Mouse (Mus musculus): ENCODE measurements around the gene Gcm1.

Gcm1 gene

DNA sequence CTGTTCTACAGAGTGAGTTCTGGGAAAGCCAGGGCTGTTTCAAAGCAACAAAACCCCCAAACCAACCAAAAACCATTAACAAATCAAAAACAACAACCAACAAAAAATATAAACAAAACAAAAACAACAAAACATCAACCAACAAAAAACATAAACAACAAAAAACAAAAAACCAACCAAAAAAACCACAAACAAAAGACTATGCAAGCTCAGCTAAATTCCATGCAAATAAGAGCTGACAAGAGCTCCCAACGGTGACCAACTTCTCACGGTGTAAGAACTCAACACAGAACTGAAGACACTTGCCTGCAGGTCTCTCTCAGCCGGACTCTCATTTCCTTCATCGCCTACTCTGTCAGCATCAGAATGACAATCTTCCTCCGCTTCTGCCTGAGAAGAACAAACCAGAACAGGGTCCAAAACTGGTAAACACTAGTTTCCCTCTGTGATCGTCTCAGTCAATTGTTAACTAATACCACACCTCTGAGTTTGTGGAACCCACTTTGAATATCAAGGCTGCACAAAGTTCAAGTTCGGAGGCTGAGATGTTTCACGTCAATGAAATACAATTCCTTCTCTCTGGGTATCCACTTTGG is 52.3 kb downstream of the Gcm1 start:
- no peak for DNase-seq

GRCm38 (mm10) chr9:78104973-78105372 is 53.2 kb downstream of the Gcm1 start:
- DNase-seq, result no peak

DNA sequence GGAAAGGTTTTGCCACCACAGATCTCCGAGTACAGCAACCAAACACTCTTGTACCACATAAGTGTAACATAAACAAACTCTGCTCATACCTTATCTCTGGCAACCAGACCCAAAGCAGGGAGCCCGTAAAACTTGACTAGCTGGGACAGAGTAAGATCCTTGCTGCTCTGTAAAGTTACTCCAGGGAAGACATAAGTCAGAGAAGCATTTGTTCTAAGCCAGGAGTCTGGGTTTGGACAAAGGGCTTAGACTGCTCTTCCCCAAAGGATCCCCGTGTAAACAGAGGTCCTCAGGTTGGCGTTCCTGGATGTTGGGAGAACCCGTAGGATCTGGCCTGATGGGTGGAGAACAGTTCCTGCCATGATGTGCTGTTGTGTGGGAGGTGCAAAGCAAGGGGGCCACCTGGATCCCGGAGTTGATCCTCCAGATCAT is 53.8 kb downstream of the Gcm1 start:
- no peak for DNase-seq

DNA sequence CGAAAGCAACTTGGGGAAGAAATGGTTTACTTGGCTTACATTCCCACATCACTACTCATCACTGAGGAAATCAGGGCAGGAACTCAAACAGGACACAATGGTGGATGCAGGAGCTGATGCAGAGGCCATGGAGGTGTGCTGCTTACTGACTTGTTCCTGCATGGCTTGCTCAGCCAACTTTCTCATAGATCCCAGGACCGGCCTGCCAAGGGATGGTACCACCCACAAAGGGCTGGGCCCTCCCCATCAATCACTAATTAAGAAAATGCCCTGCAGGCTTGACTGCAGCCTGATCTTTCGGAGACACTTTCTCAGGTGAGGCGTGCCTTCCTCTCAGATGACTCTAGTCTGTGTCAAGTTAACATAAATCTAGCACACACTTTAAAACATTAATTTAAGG is 55.1 kb downstream of the Gcm1 start:
- no peak for DNase-seq

GRCm38 (mm10) chr9:78107582-78107911 is 55.8 kb downstream of the Gcm1 start:
- DNase-seq, result no peak

DNA sequence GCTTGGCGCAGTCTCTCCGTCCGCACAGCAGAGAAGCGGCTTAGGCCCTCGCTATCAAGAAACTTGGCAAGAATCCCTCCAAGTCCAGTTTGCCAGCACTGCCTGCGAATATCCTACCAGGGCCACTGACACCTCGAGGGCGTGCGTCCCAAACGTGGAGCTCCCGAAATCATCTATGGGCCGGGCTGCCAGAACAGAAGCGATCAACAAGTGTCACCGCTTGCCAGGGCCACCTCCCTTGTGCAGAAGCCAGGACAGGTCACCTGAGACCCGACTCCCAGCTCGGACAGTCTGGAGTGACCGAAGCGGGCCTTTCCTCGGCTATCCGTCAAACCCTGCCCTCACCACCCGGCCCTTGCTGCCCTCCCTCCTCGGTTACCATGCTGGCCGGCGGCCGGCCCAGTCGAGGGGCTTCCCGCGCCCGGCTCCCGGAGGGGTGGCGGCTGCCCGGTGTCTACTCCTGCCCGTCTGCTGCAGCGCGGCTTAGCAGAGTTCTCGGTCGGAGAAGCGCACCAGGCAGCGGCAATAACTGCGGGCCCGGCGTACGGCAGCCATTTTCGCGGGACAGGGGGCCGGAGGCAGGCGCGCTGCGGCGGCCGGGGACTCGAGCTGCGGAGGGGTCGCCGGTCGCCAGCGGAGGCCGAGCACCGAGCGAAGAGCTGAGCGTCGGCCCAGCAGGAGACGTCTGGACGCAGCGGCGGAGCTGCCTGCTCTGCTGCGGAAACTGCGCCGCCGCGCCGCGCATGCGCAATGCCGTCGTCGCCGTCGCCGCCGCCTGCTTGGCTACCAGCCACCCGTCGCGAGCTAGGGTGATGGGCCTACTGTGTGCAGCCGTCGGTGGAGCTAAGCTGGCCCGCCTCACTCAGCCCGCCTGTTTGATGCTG is 56.4 kb downstream of the Gcm1 start:
- peak; percentile 87 to 91 for DNase-seq

GRCm38 (mm10) chr9:78108796-78109239 is 57.1 kb downstream of the Gcm1 start, which contains the start of the genes Fbxo9 and Ick:
Fbxo9 (minus strand) TSS chr9:78109065.
Ick (plus strand) TSS chr9:78109192.
- DNase-seq, result peak; percentile 91

DNA sequence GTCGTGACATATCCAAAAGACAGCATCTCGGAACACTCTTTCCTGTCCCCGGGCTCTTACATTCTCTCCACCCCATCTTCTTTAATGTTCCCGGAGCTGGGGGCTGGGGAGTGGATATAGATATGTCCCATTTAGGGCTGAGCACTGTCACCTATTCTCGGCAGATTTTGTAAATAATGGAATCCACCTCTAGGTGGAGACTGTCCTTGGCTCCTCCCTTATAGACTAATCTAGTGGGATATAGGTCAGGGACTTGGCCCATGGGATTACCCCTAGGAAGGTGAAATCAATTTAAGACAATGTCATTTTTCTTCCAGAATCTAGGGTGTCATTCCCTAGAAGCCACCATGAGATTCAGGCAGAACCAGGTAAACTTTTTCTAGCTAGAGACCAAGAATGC is 57.9 kb downstream of the Gcm1 start:
- DNase-seq, result no peak

DNA sequence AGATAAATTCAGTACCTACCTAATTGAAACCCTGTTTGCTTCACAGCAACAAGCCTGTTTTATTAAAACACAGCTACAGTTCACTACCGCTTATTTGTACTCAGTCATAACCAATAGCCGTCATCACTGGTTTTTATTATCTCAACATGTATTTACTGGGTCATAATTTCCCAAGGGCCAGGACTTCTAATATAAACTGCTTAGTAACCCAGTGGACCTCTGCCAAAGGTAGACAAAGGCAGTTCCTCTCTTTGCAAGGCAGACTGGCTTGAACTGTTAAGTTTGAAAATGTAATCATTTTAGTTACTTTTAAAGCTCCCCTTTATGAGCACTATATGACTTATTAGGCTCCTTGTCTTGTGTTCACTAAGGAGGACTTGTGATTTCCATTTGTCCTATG is 59.7 kb downstream of the Gcm1 start:
- no peak for DNase-seq

- peak; percentile 95 to 96 for DNase-seq
Observed at GRCm38 (mm10) chr9:78112770-78113537, 61.2 kb downstream of the Gcm1 start.

- DNase-seq, result no peak
Observed at GRCm38 (mm10) chr9:78113538-78113885, 61.8 kb downstream of the Gcm1 start.
